Mouse (Mus musculus) liver, embryonic 14.5 days (tissue): ENCODE data around the gene Rasgrp4. TPM values are rescaled to one million over a fixed set of nuclear protein-coding genes. Genes with fewer than 3 reads are reported as not detected.
"Not testable (repeated sequence)": the region's sequence is repeated elsewhere in the genome, so short reads cannot be mapped to it uniquely, and the experiment has no call there.

ENCODE experiments used
- ATAC-seq: fragments of 200-750 bp; cut with Nextera tagmentation; 2 replicates; pipeline ENCODE4 v1.8.0; 2017; ENCODE audit warnings: moderate number of reproducible peaks, mild to moderate bottlenecking, moderate library complexity; ENCODE audit not compliant: insufficient read depth
- DNase-seq, 3 experiments: peaks; one replicate each; pipeline ENCODE4 v3.0.0-alpha.2; 2012 to 2013; ENCODE audit warnings: low read depth in 3 of 3, low spot score in 3 of 3
- H3K27ac ChIP-seq: fragments of 300-500 bp; sonication (generic); 2 replicates; pipeline ENCODE4 v1.5.1; 2014; ENCODE audit warnings: moderate library complexity, mild to moderate bottlenecking, control low read depth, inconsistent platforms
- H3K27me3 ChIP-seq: fragments of 300-500 bp; sonication (generic); 2 replicates; pipeline ENCODE4 v1.6.1; 2014; ENCODE audit warnings: mild to moderate bottlenecking, low read length, moderate library complexity; ENCODE audit not compliant: control insufficient read depth, insufficient read depth
- H3K36me3 ChIP-seq: fragments of 300-500 bp; sonication (generic); replicated peaks from 2 replicates; pipeline ENCODE4 v1.6.1; 2014; ENCODE audit warnings: low read depth; ENCODE audit not compliant: control insufficient read depth, insufficient read depth
- H3K4me1 ChIP-seq, 2 experiments: fragments of 200-500 bp in 1 of 2; fragments of 300-500 bp in 1 of 2; sonication (generic) in 1 of 2; replicated peaks; 2 replicates each; pipeline ENCODE4 v1.6.1; 2012 to 2014; ENCODE audit warnings: antibody characterized with exemption in 1 of 2, inconsistent platforms in 1 of 2, low read length in 1 of 2; ENCODE audit not compliant: control insufficient read depth in 2 of 2, insufficient read depth in 2 of 2
- H3K4me2 ChIP-seq: fragments of 300-500 bp; sonication (generic); 2 replicates; pipeline ENCODE4 v1.6.1; 2014; ENCODE audit warnings: low read depth, mild to moderate bottlenecking, control low read depth, moderate library complexity
- H3K4me3 ChIP-seq, 2 experiments: fragments of 200-500 bp in 1 of 2; fragments of 300-500 bp in 1 of 2; sonication (generic) in 1 of 2; 2 replicates each; pipeline ENCODE4 v1.5.1; 2012 to 2014; ENCODE audit warnings: low read depth in 2 of 2, low read length in 2 of 2, mild to moderate bottlenecking in 2 of 2, control low read depth in 1 of 2, inconsistent platforms in 1 of 2, moderate library complexity in 1 of 2; ENCODE audit not compliant: insufficient read depth in 1 of 2
- H3K9ac ChIP-seq: fragments of 300-500 bp; sonication (generic); replicated peaks from 2 replicates; pipeline ENCODE4 v1.6.1; 2014; ENCODE audit warnings: mild to moderate bottlenecking, control low read depth, moderate library complexity
- H3K9me3 ChIP-seq: fragments of 300-500 bp; sonication (generic); 2 replicates; pipeline ENCODE4 v1.6.1; 2016; ENCODE audit warnings: low read length, mixed read lengths; ENCODE audit not compliant: control insufficient read depth
- CTCF ChIP-seq: IDR thresholded peaks from 2 replicates; pipeline ENCODE4 v1.5.1; 2016; ENCODE audit warnings: antibody characterized with exemption, low read depth, control low read depth
- EP300 ChIP-seq: IDR thresholded peaks from 2 replicates; pipeline ENCODE4 v1.6.1; 2016; ENCODE audit warnings: antibody characterized with exemption, low read depth
- WGBS: fragments of 180-500 bp; shearing (Covaris S2); extraction: QIAGEN DNeasy Blood & Tissue Kit; methylation state at CpG from one replicate; pipeline ENCODE4 v1.1.7; 2014; ENCODE audit not compliant: insufficient replicate concordance; 5-methylcytosine and 5-hydroxymethylcytosine counted together
- polyA plus RNA-seq, 2 experiments: library from polyadenylated mRNA; depleted of rRNA in 1 of 2; stranded (reverse) in 1 of 2; unstranded in 1 of 2; fragments of >200 nt; fragmentation: Nextera tagmentation in 1 of 2; extraction: Ambion mirVana in 1 of 2; gene quantifications; 2 replicates each; pipeline versions ENCODE4 v1.2.1 to v1.2.3; 2012 to 2014

The Rasgrp4 gene
- polyA plus RNA-seq, 2 experiments, result 0.39 to 0.96 TPM

GRCm38 (mm10) chr7:29128725-29129124 lies 5.9 kb upstream of the Rasgrp4 start:
- ATAC-seq (no peak), DNase-seq (no peak)
- no peaks in the 10 kb centered on the region for H3K9me3 ChIP-seq
- no peaks in the 10 kb centered on the region for H3K36me3 ChIP-seq
- no peak overlapping the region for H3K27ac ChIP-seq
- 56% methylated on average over 2 of the region's 2 CpGs for WGBS
- H3K9ac ChIP-seq, result no peak overlapping the region
- H3K4me2 ChIP-seq, result no peak overlapping the region
- TF ChIP-seq EP300 (no peak), CTCF (peak; percentile 57)
- peaks cover 0 to 10% of the 10 kb centered on the region in 2 experiments; a peak in 3 of 4 replicates for H3K4me1 ChIP-seq
- no peak overlapping the region for H3K4me3 ChIP-seq
- no peaks in the 10 kb centered on the region; the same call in 1 of the 2 replicates for H3K27me3 ChIP-seq

GRCm38 (mm10) chr7:29134230-29134629 lies 421 bp upstream of the Rasgrp4 start:
- DNase-seq (no peak), ATAC-seq (no peak)
- no peaks in the 10 kb centered on the region for H3K4me1 ChIP-seq
- H3K36me3 ChIP-seq, result no peaks in the 10 kb centered on the region
- H3K27me3 ChIP-seq, result no peaks in the 10 kb centered on the region; the same call in 1 of the 2 replicates
- TF ChIP-seq CTCF, result no peak
- no peak for TF ChIP-seq EP300
- H3K9ac ChIP-seq, result no peak overlapping the region
- no peaks in the 10 kb centered on the region for H3K9me3 ChIP-seq
- H3K27ac ChIP-seq, result no peak overlapping the region
- peak overlapping the region; percentile 1; the same call in 1 of the 2 replicates for H3K4me2 ChIP-seq
- 4% methylated on average over 4 of the region's 4 CpGs for WGBS
- H3K4me3 ChIP-seq, result no peak overlapping the region

GRCm38 (mm10) chr7:29137429-29137828 lies 2.8 kb downstream of the Rasgrp4 start:
- H3K36me3 ChIP-seq, result no peaks in the 10 kb centered on the region
- H3K9ac ChIP-seq, result no peak overlapping the region
- H3K4me2 ChIP-seq, result no peak overlapping the region
- H3K9me3 ChIP-seq, result no peaks in the 10 kb centered on the region
- no peaks in the 10 kb centered on the region for H3K4me1 ChIP-seq
- no peak overlapping the region for H3K27ac ChIP-seq
- H3K4me3 ChIP-seq, result no peak overlapping the region
- DNase-seq, result no peak
- 52% methylated on average over 16 of the region's 16 CpGs for WGBS
- no peaks in the 10 kb centered on the region; the same call in 1 of the 2 replicates for H3K27me3 ChIP-seq
- TF ChIP-seq EP300, result no peak
- TF ChIP-seq CTCF, result no peak
- ATAC-seq, result no peak

GRCm38 (mm10) chr7:29139237-29139636 lies 4.6 kb downstream of the Rasgrp4 start:
- H3K27ac ChIP-seq, H3K9me3 ChIP-seq, H3K36me3 ChIP-seq, H3K4me3 ChIP-seq, DNase-seq, H3K4me2 ChIP-seq, H3K9ac ChIP-seq, H3K27me3 ChIP-seq, ATAC-seq, H3K4me1 ChIP-seq: not testable (repeated sequence)
- WGBS, result 66% methylated on average over 3 of the region's 4 CpGs

- Histone ChIP-seq H3K9ac (no peak overlapping the region), H3K27me3 (no peaks in the 10 kb centered on the region), H3K4me3 (no peak overlapping the region), H3K36me3 (no peaks in the 10 kb centered on the region), H3K9me3 (no peaks in the 10 kb centered on the region), H3K4me1 (no peaks in the 10 kb centered on the region), H3K27ac (no peak overlapping the region), H3K4me2 (no peak overlapping the region)
- no peak for DNase-seq
- 50% methylated on average over 8 of the region's 8 CpGs for WGBS
- no peak for ATAC-seq
- TF ChIP-seq CTCF (no peak), EP300 (no peak)
Observed at GRCm38 (mm10) chr7:29141416-29141815, 6.8 kb downstream of the Rasgrp4 start.

- no peaks in the 10 kb centered on the region for H3K27me3 ChIP-seq
- no peak overlapping the region for H3K9ac ChIP-seq
- no peaks in the 10 kb centered on the region for H3K36me3 ChIP-seq
- ATAC-seq, result no peak
- no peak overlapping the region for H3K4me3 ChIP-seq
- DNase-seq, result no peak
- no peak overlapping the region for H3K4me2 ChIP-seq
- 48% methylated on average over 4 of the region's 4 CpGs for WGBS
- H3K27ac ChIP-seq, result no peak overlapping the region
- no peaks in the 10 kb centered on the region for H3K9me3 ChIP-seq
- no peaks in the 10 kb centered on the region for H3K4me1 ChIP-seq
- TF ChIP-seq CTCF (no peak), EP300 (no peak)
Observed at GRCm38 (mm10) chr7:29144006-29144405, 9.4 kb downstream of the Rasgrp4 start.
